Mouse (Mus musculus): ENCODE results near the gene Dffa.

The Dffa gene

GRCm38 (mm10) chr4:149103875-149104561 lies at the start of gene Dffa:
Gene Dffa (plus strand): TSS chr4:149104146.
- DNase-seq (ENCODE audit: low spot score) = peak; percentile 92

GRCm38 (mm10) chr4:149055847-149056246 lies 48.1 kb upstream of the Dffa start:
- DNase-seq (ENCODE audit: low spot score) = no peak

GRCm38 (mm10) chr4:149056957-149057356 lies 47.0 kb upstream of the Dffa start:
- DNase-seq (ENCODE audit: low spot score) = no peak

- DNase-seq (ENCODE audit: low spot score) = no peak
Observed at GRCm38 (mm10) chr4:149057470-149057869, 46.5 kb upstream of the Dffa start.

GRCm38 (mm10) chr4:149058298-149058697 lies 45.6 kb upstream of the Dffa start:
- no peak for DNase-seq (ENCODE audit: low spot score)

GRCm38 (mm10) chr4:149059713-149060112 lies 44.2 kb upstream of the Dffa start:
- DNase-seq (ENCODE audit: low spot score) = no peak

GRCm38 (mm10) chr4:149060621-149061431 lies 43.1 kb upstream of the Dffa start:
- no peak for DNase-seq (ENCODE audit: low spot score)

GRCm38 (mm10) chr4:149061432-149061718 lies 42.6 kb upstream of the Dffa start:
- DNase-seq (ENCODE audit: low spot score) = no peak

- DNase-seq (ENCODE audit: low spot score) = no peak
Observed at GRCm38 (mm10) chr4:149062406-149063318, 41.3 kb upstream of the Dffa start.

GRCm38 (mm10) chr4:149064061-149064854 lies 39.7 kb upstream of the Dffa start:
- no peak for DNase-seq (ENCODE audit: low spot score)

GRCm38 (mm10) chr4:149066672-149067551 lies 37.0 kb upstream of the Dffa start:
- DNase-seq (ENCODE audit: low spot score) = no peak

- DNase-seq (ENCODE audit: low spot score) = no peak
Observed at GRCm38 (mm10) chr4:149075073-149075472, 28.9 kb upstream of the Dffa start.

GRCm38 (mm10) chr4:149075871-149076575 lies 27.9 kb upstream of the Dffa start:
- DNase-seq (ENCODE audit: low spot score) = peak; percentile 28

- DNase-seq (ENCODE audit: low spot score) = no peak
Observed at GRCm38 (mm10) chr4:149078261-149078660, 25.7 kb upstream of the Dffa start.

- DNase-seq (ENCODE audit: low spot score) = no peak
Observed at GRCm38 (mm10) chr4:149079629-149080028, 24.3 kb upstream of the Dffa start.

- no peak for DNase-seq (ENCODE audit: low spot score)
Observed at GRCm38 (mm10) chr4:149080111-149080510, 23.8 kb upstream of the Dffa start.

- peak; percentile 79 for DNase-seq (ENCODE audit: low spot score)
Observed at GRCm38 (mm10) chr4:149081528-149081927, 22.4 kb upstream of the Dffa start.

GRCm38 (mm10) chr4:149085381-149085780 lies 18.6 kb upstream of the Dffa start:
- DNase-seq (ENCODE audit: low spot score) = no peak

GRCm38 (mm10) chr4:149091364-149091763 lies 12.6 kb upstream of the Dffa start:
- DNase-seq (ENCODE audit: low spot score) = no peak

- no peak for DNase-seq (ENCODE audit: low spot score)
Observed at GRCm38 (mm10) chr4:149097956-149098355, 6.0 kb upstream of the Dffa start.

Data from testis, postnatal 14 days (tissue).